Mouse (Mus musculus) megakaryocyte, embryonic 14.5 days (primary cell): ENCODE data around the gene Sox9. TPM values are rescaled to one million over a fixed set of nuclear protein-coding genes. Genes with fewer than 3 reads are reported as not detected.

Source experiments
- H3K27me3 ChIP-seq: replicated peaks from 2 replicates; pipeline ENCODE3; 2012; ENCODE audit warnings: inconsistent platforms
- H3K36me3 ChIP-seq: replicated peaks from 2 replicates; pipeline ENCODE3; 2012; ENCODE audit warnings: low read length, inconsistent platforms, mixed read lengths
- H3K4me1 ChIP-seq: 2 replicates; pipeline ENCODE4 v1.6.1; 2012; ENCODE audit warnings: inconsistent platforms
- H3K4me3 ChIP-seq: replicated peaks from 2 replicates; pipeline ENCODE3; 2012; ENCODE audit warnings: moderate library complexity, mild to moderate bottlenecking, inconsistent platforms
- H3K9me3 ChIP-seq: 2 replicates; pipeline ENCODE4 v1.6.1; 2012; ENCODE audit warnings: inconsistent platforms
- FLI1 ChIP-seq: IDR thresholded peaks from 2 replicates; pipeline ENCODE4 v1.6.1; 2012; ENCODE audit warnings: low read length, inconsistent platforms, mixed read lengths
- GATA1 ChIP-seq: IDR thresholded peaks from 3 replicates; pipeline ENCODE4 v1.6.1; 2012; ENCODE audit warnings: mixed read lengths, low read length, inconsistent platforms, borderline replicate concordance
- polyA plus RNA-seq: library from polyadenylated mRNA; stranded (reverse); fragments of >175 nt; gene quantifications from 2 replicates; pipeline ENCODE4 v1.2.3, GENCODE M21; 2012; ENCODE audit warnings: low replicate concordance; ENCODE audit not compliant: insufficient read depth

Sox9 gene
- polyA plus RNA-seq, 1 experiment, result not detected

DNA sequence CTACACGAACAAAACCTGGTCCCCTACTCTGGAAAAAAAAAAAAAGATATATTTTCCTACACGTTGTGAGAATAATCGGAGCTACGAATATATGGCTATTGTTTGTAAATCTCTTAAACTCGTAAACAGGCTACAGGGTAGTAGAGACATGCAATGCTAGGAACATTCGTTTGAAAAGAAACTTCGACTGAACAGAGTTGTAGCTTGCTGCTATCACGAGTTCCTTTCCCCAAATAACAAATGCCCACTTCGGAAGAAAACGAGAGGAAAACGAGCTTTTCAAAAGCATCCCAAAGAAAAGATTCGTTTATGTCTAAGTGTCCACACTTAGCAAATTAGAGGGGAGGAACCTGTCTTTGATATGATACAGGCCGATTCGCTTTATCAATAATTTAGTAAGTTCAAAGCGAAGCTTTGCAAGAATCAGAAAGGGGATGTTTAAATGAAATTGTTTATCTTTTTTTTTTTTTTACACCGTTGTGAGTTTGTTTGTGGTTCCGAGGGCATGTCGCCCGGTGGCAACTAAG is 1.6 kb upstream of the Sox9 start:
- Histone ChIP-seq H3K27me3 (peaks cover 87% of the 10 kb centered on the region), H3K36me3 (no peaks in the 10 kb centered on the region), H3K4me1 (peaks cover 34% of the 10 kb centered on the region), H3K9me3 (peaks cover 8% of the 10 kb centered on the region; the same call in 1 of the 2 replicates), H3K4me3 (no peak overlapping the region)
- TF ChIP-seq FLI1, result no peak
- no peak for TF ChIP-seq GATA1

GRCm38 (mm10) chr11:112781035-112781911 is 751 bp upstream of the Sox9 start:
- no peak overlapping the region for H3K4me3 ChIP-seq
- TF ChIP-seq FLI1, result no peak
- H3K9me3 ChIP-seq, result peaks cover 8% of the 10 kb centered on the region; the same call in 1 of the 2 replicates
- no peaks in the 10 kb centered on the region for H3K36me3 ChIP-seq
- peaks cover 90% of the 10 kb centered on the region for H3K27me3 ChIP-seq
- peaks cover 34% of the 10 kb centered on the region for H3K4me1 ChIP-seq

DNA sequence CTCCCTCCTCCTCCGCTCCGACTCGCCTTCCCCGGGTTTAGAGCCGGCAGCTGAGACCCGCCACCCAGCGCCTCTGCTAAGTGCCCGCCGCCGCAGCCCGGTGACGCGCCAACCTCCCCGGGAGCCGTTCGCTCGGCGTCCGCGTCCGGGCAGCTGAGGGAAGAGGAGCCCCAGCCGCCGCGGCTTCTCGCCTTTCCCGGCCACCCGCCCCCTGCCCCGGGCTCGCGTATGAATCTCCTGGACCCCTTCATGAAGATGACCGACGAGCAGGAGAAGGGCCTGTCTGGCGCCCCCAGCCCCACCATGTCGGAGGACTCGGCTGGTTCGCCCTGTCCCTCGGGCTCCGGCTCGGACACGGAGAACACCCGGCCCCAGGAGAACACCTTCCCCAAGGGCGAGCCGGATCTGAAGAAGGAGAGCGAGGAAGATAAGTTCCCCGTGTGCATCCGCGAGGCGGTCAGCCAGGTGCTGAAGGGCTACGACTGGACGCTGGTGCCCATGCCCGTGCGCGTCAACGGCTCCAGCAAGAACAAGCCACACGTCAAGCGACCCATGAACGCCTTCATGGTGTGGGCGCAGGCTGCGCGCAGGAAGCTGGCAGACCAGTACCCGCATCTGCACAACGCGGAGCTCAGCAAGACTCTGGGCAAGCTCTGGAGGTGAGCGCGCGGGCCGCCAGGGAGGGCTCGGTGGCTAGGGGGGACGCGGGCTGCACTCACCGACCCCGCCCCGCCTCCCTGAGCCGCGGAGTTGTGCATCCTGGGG is 515 bp downstream of the Sox9 start:
- peaks cover 84% of the 10 kb centered on the region for H3K27me3 ChIP-seq

GRCm38 (mm10) chr11:112783401-112784346 is 1.6 kb downstream of the Sox9 start:
- Histone ChIP-seq H3K9me3 (peaks cover 8% of the 10 kb centered on the region; the same call in 1 of the 2 replicates), H3K4me3 (no peak overlapping the region), H3K4me1 (peaks cover 34% of the 10 kb centered on the region), H3K27me3 (peaks cover 75% of the 10 kb centered on the region), H3K36me3 (no peaks in the 10 kb centered on the region)
- no peak for TF ChIP-seq FLI1
- no peak for TF ChIP-seq GATA1

More for the DNA sequence above, 515 bp downstream of the Sox9 start:
- Histone ChIP-seq H3K36me3 (no peaks in the 10 kb centered on the region), H3K4me3 (peak overlapping the region; percentile 62), H3K9me3 (peaks cover 8% of the 10 kb centered on the region; the same call in 1 of the 2 replicates), H3K4me1 (peaks cover 34% of the 10 kb centered on the region)
- TF ChIP-seq GATA1, result no peak
- no peak for TF ChIP-seq FLI1

DNA sequence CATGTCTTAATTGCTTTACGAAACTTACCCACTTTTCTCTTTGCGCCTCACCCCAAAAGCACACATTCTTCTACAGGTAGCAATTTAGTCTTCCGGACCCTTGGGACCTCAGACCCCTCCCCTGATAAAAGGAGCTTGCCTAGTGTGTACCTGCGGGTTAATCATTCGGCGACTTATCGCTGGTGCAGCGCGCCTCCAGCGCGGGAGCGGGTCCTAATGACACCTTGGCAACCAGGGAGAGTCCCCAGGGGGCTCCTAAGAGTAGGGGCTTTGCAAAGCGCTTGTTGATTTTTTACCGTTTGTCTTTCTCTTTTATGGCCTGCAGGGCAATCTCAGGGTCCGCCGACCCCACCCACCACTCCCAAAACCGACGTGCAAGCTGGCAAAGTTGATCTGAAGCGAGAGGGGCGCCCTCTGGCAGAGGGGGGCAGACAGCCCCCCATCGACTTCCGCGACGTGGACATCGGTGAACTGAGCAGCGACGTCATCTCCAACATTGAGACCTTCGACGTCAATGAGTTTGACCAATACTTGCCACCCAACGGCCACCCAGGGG is 2.4 kb downstream of the Sox9 start:
- no peak for TF ChIP-seq GATA1
- no peak for TF ChIP-seq FLI1
- Histone ChIP-seq H3K36me3 (no peaks in the 10 kb centered on the region), H3K27me3 (peaks cover 67% of the 10 kb centered on the region), H3K4me1 (peaks cover 30% of the 10 kb centered on the region), H3K9me3 (peaks cover 8% of the 10 kb centered on the region; the same call in 1 of the 2 replicates), H3K4me3 (peak overlapping the region; percentile 33)

- H3K27me3 ChIP-seq, result peaks cover 64% of the 10 kb centered on the region
- peak overlapping the region; percentile 71 for H3K4me3 ChIP-seq
Observed at GRCm38 (mm10) chr11:112784903-112785381, 2.9 kb downstream of the Sox9 start.

GRCm38 (mm10) chr11:112785581-112785980 is 3.6 kb downstream of the Sox9 start:
- TF ChIP-seq GATA1 (no peak), FLI1 (no peak)
- peaks cover 25% of the 10 kb centered on the region for H3K4me1 ChIP-seq
- peaks cover 15% of the 10 kb centered on the region; the same call in 1 of the 2 replicates for H3K9me3 ChIP-seq
- H3K27me3 ChIP-seq, result peaks cover 58% of the 10 kb centered on the region
- no peak overlapping the region for H3K4me3 ChIP-seq
- no peaks in the 10 kb centered on the region for H3K36me3 ChIP-seq

More at GRCm38 (mm10) chr11:112784903-112785381, 2.9 kb downstream of the Sox9 start:
- no peaks in the 10 kb centered on the region for H3K36me3 ChIP-seq
- peaks cover 25% of the 10 kb centered on the region for H3K4me1 ChIP-seq
- peaks cover 10% of the 10 kb centered on the region; the same call in 1 of the 2 replicates for H3K9me3 ChIP-seq
- TF ChIP-seq GATA1 (no peak), FLI1 (no peak)

DNA sequence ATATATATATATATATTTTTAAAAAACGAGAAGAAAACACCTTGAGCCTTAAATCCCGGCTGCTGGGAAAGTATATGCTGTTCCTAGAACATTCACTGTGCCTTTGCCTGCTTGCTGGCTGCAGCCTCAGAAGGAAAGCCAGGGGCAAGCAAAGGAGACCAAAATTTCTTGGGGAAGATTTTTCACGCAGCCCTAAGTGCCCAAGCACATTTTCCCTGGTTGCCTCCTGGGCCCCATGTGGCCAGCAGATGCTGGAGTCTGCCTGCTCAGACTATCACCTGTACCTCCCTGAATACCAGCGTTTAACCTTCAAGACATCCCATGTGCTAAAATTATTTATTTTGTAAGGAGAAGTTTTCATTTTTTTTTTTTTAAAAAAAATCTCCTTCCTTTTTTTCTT is 4.4 kb downstream of the Sox9 start:
- Histone ChIP-seq H3K4me1 (peaks cover 20% of the 10 kb centered on the region), H3K27me3 (peaks cover 50% of the 10 kb centered on the region), H3K9me3 (peaks cover 18% of the 10 kb centered on the region; the same call in 1 of the 2 replicates), H3K4me3 (no peak overlapping the region), H3K36me3 (no peaks in the 10 kb centered on the region)
- TF ChIP-seq FLI1, result no peak
- no peak for TF ChIP-seq GATA1
